Mouse (Mus musculus): Measurements from ENCODE around the gene Spaca3. TPM values are rescaled to one million over a fixed set of nuclear protein-coding genes. Genes with fewer than 3 reads are reported as not detected.

Spaca3 gene
- total and polyA plus RNA-seq, 3 experiments = not detected

DNA sequence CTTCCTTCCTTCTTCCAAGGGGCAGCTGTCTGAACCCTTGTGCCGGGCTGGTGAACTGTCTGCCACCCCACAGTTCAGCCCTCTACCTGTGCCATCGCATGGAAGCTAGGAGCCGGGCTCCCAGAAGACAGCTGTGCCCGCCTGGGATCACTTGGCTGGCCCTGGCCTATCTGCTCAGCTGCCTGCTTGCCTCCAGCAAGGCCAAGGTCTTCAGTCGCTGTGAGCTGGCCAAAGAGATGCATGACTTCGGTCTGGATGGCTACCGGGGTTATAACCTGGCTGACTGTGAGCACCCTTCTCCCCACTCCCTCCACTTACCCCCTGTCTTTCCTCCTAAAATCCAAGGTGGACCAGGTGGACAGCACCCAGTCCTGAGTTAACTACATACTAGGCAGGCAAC, 4.8 kb downstream of the Spaca3 start:
- in situ Hi-C loops (cut with MboI; ENCODE audit: low pct_ligation_motif_present, low pct_unique_long_range_greater_than_20kb, low sequenced_read_pairs) (no loop called here), dilution Hi-C loops (cut with MboI; ENCODE audit: extremely low pct_ligation_motif_present, extremely low pct_unique_long_range_greater_than_20kb, low sequenced_read_pairs) (no loop called here)
- Histone ChIP-seq H3K27ac (ENCODE audit: insufficient read depth, low read depth) (no peak overlapping the region), H3K27me3 (replicated peaks) (peaks cover 87% of the 10 kb centered on the region), H3K4me2 (ENCODE audit: insufficient read depth, low read depth, poor library complexity, severe bottlenecking) (no peak overlapping the region), H3K4me1 (ENCODE audit: control insufficient read depth in 1 of 2, insufficient read depth in 2 of 2) (no peaks in the 10 kb centered on the region), H3K9ac (ENCODE audit: insufficient read depth, low read depth) (no peak overlapping the region), H3K4me3 (replicated peaks in 1 of 3; ENCODE audit: low read depth in 2 of 3, low read length in 2 of 3, poor library complexity in 1 of 3) (no peak overlapping the region), H3K9me3 (replicated peaks; ENCODE audit: low read length) (no peaks in the 10 kb centered on the region), H3K79me2 (replicated peaks; ENCODE audit: control insufficient read depth, extremely low read depth, insufficient read depth, poor library complexity, severe bottlenecking) (no peaks in the 10 kb centered on the region), H3K36me3 (replicated peaks in 1 of 2; ENCODE audit: control insufficient read depth in 1 of 2, insufficient read depth in 1 of 2, low read length in 1 of 2) (no peaks in the 10 kb centered on the region)
- no peak for TF ChIP-seq SMC3 (IDR thresholded peaks at IDR 0.05; ENCODE audit: low read depth, low read length)
- TF ChIP-seq GABPA (IDR thresholded peaks at IDR 0.05; ENCODE audit: insufficient replicate concordance, low read depth, low read length) = no peak
- no peak for TF ChIP-seq ZC3H11A (IDR thresholded peaks at IDR 0.05; ENCODE audit: low read depth, low read length)
- TF ChIP-seq POLR2AphosphoS2 (IDR thresholded peaks at IDR 0.05; ENCODE audit: low read depth, low read length) = no peak
- TF ChIP-seq PAX5 (IDR thresholded peaks at IDR 0.05; ENCODE audit: low read length) = no peak
- no peak for TF ChIP-seq TBP (conservative IDR thresholded peaks at IDR 0.05; ENCODE audit: low read depth, low read length)
- TF ChIP-seq CHD1 (IDR thresholded peaks at IDR 0.05; ENCODE audit: low read depth, low read length) = no peak
- TF ChIP-seq POLR2A (IDR thresholded peaks at IDR 0.05; ENCODE audit: low read depth, low read length) = no peak
- TF ChIP-seq ELF1 (IDR thresholded peaks at IDR 0.05; ENCODE audit: low read depth, low read length) = no peak
- no peak for TF ChIP-seq MYC (IDR thresholded peaks at IDR 0.05; ENCODE audit: low read depth, low read length)
- no peak for TF ChIP-seq BHLHE40 (IDR thresholded peaks at IDR 0.05; ENCODE audit: low read depth, low read length)
- no peak for TF ChIP-seq E2F4 (IDR thresholded peaks at IDR 0.05; ENCODE audit: insufficient replicate concordance, low read depth, low read length)
- no peak for TF ChIP-seq SIN3A (IDR thresholded peaks at IDR 0.05; ENCODE audit: low read length)
- TF ChIP-seq CTCF (conservative IDR thresholded peaks at IDR 0.05 in 1 of 2, IDR thresholded peaks at IDR 0.05 in 1 of 2; ENCODE audit: low read depth in 2 of 2, low read length in 2 of 2) = no peak
- TF ChIP-seq RCOR1 (conservative IDR thresholded peaks at IDR 0.05; ENCODE audit: low read depth, low read length) = no peak
- TF ChIP-seq JUN (IDR thresholded peaks at IDR 0.05; ENCODE audit: insufficient read depth, low read depth, low read length) = no peak
- DNase-seq (ENCODE audit: extremely low read depth) = no peak

DNA sequence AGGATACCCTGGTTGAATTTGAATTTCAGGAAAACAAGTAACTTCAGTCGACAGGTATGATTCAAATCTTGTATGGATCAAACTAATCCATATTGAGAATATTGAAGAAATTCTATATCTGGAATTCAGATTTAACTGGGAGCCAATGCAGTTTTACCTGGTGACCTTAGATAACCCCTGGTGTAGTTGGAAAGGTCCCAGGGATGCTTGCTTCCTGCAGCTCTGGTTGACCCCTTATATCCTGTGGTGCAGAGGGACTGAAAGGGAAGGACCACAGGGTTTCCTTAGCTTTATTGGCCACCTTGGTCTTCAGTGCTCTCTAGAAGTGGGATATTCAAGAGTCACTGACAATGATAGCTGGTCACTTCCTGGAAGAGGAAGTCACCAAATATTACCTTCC, 9.9 kb downstream of the Spaca3 start:
- Histone ChIP-seq H3K4me1 (ENCODE audit: control insufficient read depth in 1 of 2, insufficient read depth in 2 of 2) (no peaks in the 10 kb centered on the region), H3K4me2 (ENCODE audit: insufficient read depth, low read depth, poor library complexity, severe bottlenecking) (no peak overlapping the region), H3K36me3 (replicated peaks in 1 of 2; ENCODE audit: control insufficient read depth in 1 of 2, insufficient read depth in 1 of 2, low read length in 1 of 2) (no peaks in the 10 kb centered on the region), H3K79me2 (replicated peaks; ENCODE audit: control insufficient read depth, extremely low read depth, insufficient read depth, poor library complexity, severe bottlenecking) (no peaks in the 10 kb centered on the region), H3K4me3 (replicated peaks in 1 of 3; ENCODE audit: low read depth in 2 of 3, low read length in 2 of 3, poor library complexity in 1 of 3) (no peak overlapping the region), H3K9me3 (replicated peaks; ENCODE audit: low read length) (no peaks in the 10 kb centered on the region), H3K9ac (ENCODE audit: insufficient read depth, low read depth) (no peak overlapping the region), H3K27ac (ENCODE audit: insufficient read depth, low read depth) (no peak overlapping the region), H3K27me3 (replicated peaks) (peaks cover 90% of the 10 kb centered on the region)
- dilution Hi-C loops (cut with MboI; ENCODE audit: extremely low pct_ligation_motif_present, extremely low pct_unique_long_range_greater_than_20kb, low sequenced_read_pairs) (no loop called here), in situ Hi-C loops (cut with MboI; ENCODE audit: low pct_ligation_motif_present, low pct_unique_long_range_greater_than_20kb, low sequenced_read_pairs) (no loop called here)
- TF ChIP-seq E2F4 (IDR thresholded peaks at IDR 0.05; ENCODE audit: insufficient replicate concordance, low read depth, low read length) = no peak
- no peak for TF ChIP-seq MAX (IDR thresholded peaks at IDR 0.05; ENCODE audit: low read length)
- no peak for TF ChIP-seq PAX5 (IDR thresholded peaks at IDR 0.05; ENCODE audit: low read length)
- TF ChIP-seq MAFK (IDR thresholded peaks at IDR 0.05; ENCODE audit: insufficient replicate concordance, low read length) = no peak
- no peak for TF ChIP-seq ETS1 (conservative IDR thresholded peaks at IDR 0.05; ENCODE audit: low read depth, low read length)
- TF ChIP-seq EP300 (IDR thresholded peaks at IDR 0.05; ENCODE audit: low read length) = no peak
- no peak for TF ChIP-seq RAD21 (IDR thresholded peaks at IDR 0.05; ENCODE audit: low read depth, low read length)
- TF ChIP-seq CTCF (conservative IDR thresholded peaks at IDR 0.05 in 1 of 2, IDR thresholded peaks at IDR 0.05 in 1 of 2; ENCODE audit: low read depth in 2 of 2, low read length in 2 of 2) = no peak
- no peak for TF ChIP-seq NRF1 (IDR thresholded peaks at IDR 0.05; ENCODE audit: low read depth, low read length)
- TF ChIP-seq TBP (conservative IDR thresholded peaks at IDR 0.05; ENCODE audit: low read depth, low read length) = no peak
- no peak for TF ChIP-seq USF2 (conservative IDR thresholded peaks at IDR 0.05; ENCODE audit: low read depth, low read length)
- TF ChIP-seq MXI1 (IDR thresholded peaks at IDR 0.05; ENCODE audit: low read depth, low read length) = no peak
- no peak for TF ChIP-seq GABPA (IDR thresholded peaks at IDR 0.05; ENCODE audit: insufficient replicate concordance, low read depth, low read length)
- TF ChIP-seq HCFC1 (IDR thresholded peaks at IDR 0.05; ENCODE audit: low read depth, low read length) = no peak
- TF ChIP-seq USF1 (IDR thresholded peaks at IDR 0.05; ENCODE audit: low read depth, low read length) = no peak
- no peak for TF ChIP-seq CHD1 (IDR thresholded peaks at IDR 0.05; ENCODE audit: low read depth, low read length)
- TF ChIP-seq ZC3H11A (IDR thresholded peaks at IDR 0.05; ENCODE audit: low read depth, low read length) = no peak
- no peak for DNase-seq (ENCODE audit: extremely low read depth)

Measured in CH12.LX (cell line).